Mouse (Mus musculus) liver, embryonic 13.5 days (tissue): ENCODE measurements around the gene Brwd1. TPM values are rescaled to one million over a fixed set of nuclear protein-coding genes. Genes with fewer than 3 reads are reported as not detected.
"Not testable (repeated sequence)": the region's sequence is repeated elsewhere in the genome, so short reads cannot be mapped to it uniquely, and the experiment has no call there.

Experiments used
- ATAC-seq: fragments of 200-750 bp; cut with Nextera tagmentation; 2 replicates; pipeline ENCODE4 v1.8.0; 2017; ENCODE audit warnings: low read depth, mild to moderate bottlenecking, moderate number of reproducible peaks, moderate library complexity
- DNase-seq: peaks from one replicate; pipeline ENCODE4 v3.0.0; 2022
- H3K27ac ChIP-seq: fragments of 300-500 bp; sonication (generic); 2 replicates; pipeline ENCODE4 v1.5.1; 2015; ENCODE audit warnings: moderate library complexity, mild to moderate bottlenecking, inconsistent platforms
- H3K27me3 ChIP-seq: fragments of 300-500 bp; sonication (generic); 2 replicates; pipeline ENCODE4 v1.6.1; 2015; ENCODE audit warnings: mild to moderate bottlenecking, inconsistent platforms
- H3K36me3 ChIP-seq: fragments of 300-500 bp; sonication (generic); 2 replicates; pipeline ENCODE4 v1.6.1; 2015; ENCODE audit warnings: mild to moderate bottlenecking, inconsistent platforms
- H3K4me1 ChIP-seq: fragments of 300-500 bp; sonication (generic); replicated peaks from 2 replicates; pipeline ENCODE4 v1.6.1; 2015; ENCODE audit warnings: inconsistent platforms
- H3K4me2 ChIP-seq: fragments of 300-500 bp; sonication (generic); 2 replicates; pipeline ENCODE4 v1.6.1; 2015; ENCODE audit warnings: inconsistent platforms, mild to moderate bottlenecking, moderate library complexity
- H3K4me3 ChIP-seq: fragments of 300-500 bp; sonication (generic); replicated peaks from 2 replicates; pipeline ENCODE4 v1.5.1; 2015; ENCODE audit warnings: mild to moderate bottlenecking, inconsistent platforms
- H3K9ac ChIP-seq: fragments of 300-500 bp; sonication (generic); 2 replicates; pipeline ENCODE4 v1.6.1; 2015; ENCODE audit warnings: mild to moderate bottlenecking, inconsistent platforms
- H3K9me3 ChIP-seq: fragments of 300-500 bp; sonication (generic); replicated peaks from 2 replicates; pipeline ENCODE4 v1.6.1; 2016; ENCODE audit warnings: inconsistent platforms
- WGBS: fragments of 180-500 bp; shearing (Covaris S2); methylation state at CpG from one replicate; pipeline ENCODE4 v1.1.7; 2015; ENCODE audit not compliant: insufficient replicate concordance; 5-methylcytosine and 5-hydroxymethylcytosine counted together
- polyA plus RNA-seq: library from polyadenylated mRNA; unstranded; fragments of >200 nt; fragmentation: Nextera tagmentation; extraction: Ambion mirVana; gene quantifications from 2 replicates; pipeline ENCODE4 v1.2.1, GENCODE M21; 2015

Brwd1 gene
- polyA plus RNA-seq, 1 experiment from 2014 or later: 16.2 TPM

DNA sequence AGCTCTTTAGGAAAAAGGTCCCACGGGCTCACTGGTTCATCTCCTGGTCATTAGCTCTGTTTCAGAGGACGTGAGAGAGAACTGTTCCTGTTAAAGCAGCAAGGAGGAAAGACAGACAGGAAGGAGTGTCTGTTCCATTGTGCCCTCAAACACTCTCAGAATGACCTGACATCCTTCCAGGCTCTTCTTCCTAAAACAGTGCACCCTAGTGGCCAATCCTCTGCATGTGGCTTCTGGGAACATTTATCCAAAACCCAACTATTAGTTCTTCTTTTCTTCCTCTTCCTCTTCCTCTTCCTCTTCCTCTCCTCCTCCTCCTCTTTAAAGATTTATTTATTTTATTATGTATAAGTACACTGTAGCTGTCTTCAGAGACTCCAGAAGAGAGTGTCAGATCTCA is 20.7 kb upstream of the Brwd1 start:
- Histone ChIP-seq H3K27me3 (no peaks in the 10 kb centered on the region), H3K9me3 (no peaks in the 10 kb centered on the region), H3K4me1 (no peaks in the 10 kb centered on the region), H3K4me2 (no peak overlapping the region), H3K4me3 (no peak overlapping the region), H3K27ac (no peak overlapping the region), H3K36me3 (no peaks in the 10 kb centered on the region), H3K9ac (no peak overlapping the region)
- 26% methylated on average over 2 of the region's 2 CpGs for WGBS
- DNase-seq: no peak
- no peak for ATAC-seq

DNA sequence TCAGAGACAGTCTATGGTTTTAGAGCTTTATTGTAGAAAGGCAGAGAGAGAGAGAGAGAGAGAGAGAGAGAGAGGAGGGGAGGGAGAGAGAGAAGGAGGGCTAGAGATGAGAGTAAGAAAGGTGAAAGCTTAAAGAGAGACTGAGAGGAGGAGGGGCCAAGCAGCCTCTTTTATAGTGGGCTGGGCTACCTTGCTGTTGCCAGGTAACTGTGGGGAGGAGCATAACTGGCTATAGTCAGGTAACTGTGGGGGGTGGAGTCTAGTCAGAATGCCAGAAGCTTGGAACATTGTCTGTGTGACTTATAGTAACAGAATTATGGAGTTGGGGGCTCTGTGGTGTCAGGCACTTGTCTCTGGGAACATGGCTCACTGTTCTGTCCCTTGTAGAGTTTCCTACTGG is 15.5 kb upstream of the Brwd1 start:
- not testable (repeated sequence) for H3K4me2 ChIP-seq

DNA sequence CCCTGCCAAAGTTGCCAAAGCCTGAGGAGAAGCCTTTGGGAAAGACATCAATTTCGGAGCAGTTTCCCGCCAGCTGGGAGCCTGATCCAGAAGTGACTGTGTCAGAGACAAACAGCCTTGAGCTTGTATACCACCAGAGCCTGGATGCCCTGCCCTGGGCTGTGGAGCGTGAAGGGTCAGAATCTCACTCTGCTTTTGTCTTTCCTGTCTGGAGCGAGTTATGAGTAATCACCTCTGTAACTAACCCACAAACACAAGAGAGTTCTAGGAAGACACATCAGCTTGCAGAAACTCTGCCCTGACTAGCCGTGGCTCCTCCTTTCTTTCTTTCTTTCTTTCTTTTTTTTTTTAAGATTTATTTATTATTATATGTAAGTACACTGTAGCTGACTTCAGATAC is 13.6 kb upstream of the Brwd1 start:
- no peaks in the 10 kb centered on the region for H3K9me3 ChIP-seq
- H3K4me2 ChIP-seq: no peak overlapping the region
- no peak overlapping the region for H3K4me3 ChIP-seq
- H3K9ac ChIP-seq: no peak overlapping the region
- peaks cover 4% of the 10 kb centered on the region; the same call in 1 of the 2 replicates for H3K4me1 ChIP-seq
- no peak overlapping the region for H3K27ac ChIP-seq
- WGBS: 69% methylated on average over 5 of the region's 5 CpGs
- no peaks in the 10 kb centered on the region for H3K27me3 ChIP-seq
- H3K36me3 ChIP-seq: no peaks in the 10 kb centered on the region
- ATAC-seq: no peak
- DNase-seq: no peak

More for the DNA sequence above, 15.5 kb upstream of the Brwd1 start:
- DNase-seq, H3K27ac ChIP-seq, H3K27me3 ChIP-seq, H3K4me1 ChIP-seq, H3K4me3 ChIP-seq, H3K9me3 ChIP-seq, H3K9ac ChIP-seq, H3K36me3 ChIP-seq, ATAC-seq: not testable (repeated sequence)

DNA sequence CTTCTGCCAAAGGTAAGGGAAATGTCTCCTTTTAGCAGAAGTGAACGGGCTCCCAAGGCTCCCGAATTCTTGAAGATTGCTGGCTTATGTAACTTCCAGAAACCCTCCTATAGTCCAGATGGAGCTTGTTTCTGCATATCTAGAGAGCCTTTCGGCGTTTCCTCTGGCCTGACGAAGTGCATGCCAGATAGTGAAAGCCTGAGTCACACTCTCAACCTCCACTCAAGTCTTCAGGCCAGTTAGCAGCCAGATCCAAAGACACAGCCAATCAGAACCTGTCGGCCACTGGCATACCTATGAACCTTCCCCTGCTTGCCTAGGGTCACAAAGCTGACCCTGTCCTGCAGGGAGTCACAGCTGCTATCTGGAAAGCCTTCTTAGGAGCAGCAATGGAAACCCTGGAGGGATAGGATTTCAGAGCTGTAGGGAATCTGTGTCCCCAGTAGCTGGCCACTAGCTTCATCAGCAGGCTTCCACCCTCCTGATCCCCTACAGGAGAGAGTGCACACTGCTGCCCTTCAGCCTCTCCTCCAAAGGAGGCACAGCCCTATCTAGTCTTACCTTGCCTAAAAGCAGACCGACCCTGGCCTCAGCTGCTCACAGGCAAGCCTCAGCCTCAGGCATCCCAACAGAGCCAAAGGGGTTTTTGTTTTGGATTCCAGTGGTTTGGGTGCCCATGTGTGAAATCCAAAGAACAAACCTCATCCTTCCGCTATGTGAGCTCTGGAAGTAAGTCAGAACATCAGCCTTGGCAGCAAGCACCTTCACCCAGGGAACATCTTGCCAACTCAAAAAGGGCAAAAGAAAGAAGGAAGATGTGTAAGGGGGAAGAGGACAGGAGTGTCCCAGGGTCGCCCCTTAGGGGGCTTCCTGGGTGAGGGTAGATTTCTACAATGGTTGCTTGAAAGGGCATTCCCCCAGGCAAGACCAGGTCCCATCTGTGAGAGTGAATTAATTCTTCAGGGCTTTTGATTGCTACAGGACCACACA is 9.5 kb upstream of the Brwd1 start:
- no peak overlapping the region for H3K27ac ChIP-seq
- no peaks in the 10 kb centered on the region for H3K36me3 ChIP-seq
- no peak overlapping the region for H3K4me2 ChIP-seq
- peaks cover 4% of the 10 kb centered on the region; the same call in 1 of the 2 replicates for H3K4me1 ChIP-seq
- H3K9me3 ChIP-seq: no peaks in the 10 kb centered on the region
- no peak overlapping the region for H3K4me3 ChIP-seq
- H3K27me3 ChIP-seq: no peaks in the 10 kb centered on the region
- ATAC-seq (0 out of 2 replicates have a peak, but pooled peaks have one; percentile 23), DNase-seq (no peak)
- no peak overlapping the region for H3K9ac ChIP-seq
- WGBS: 35% methylated on average over 9 of the region's 9 CpGs

DNA sequence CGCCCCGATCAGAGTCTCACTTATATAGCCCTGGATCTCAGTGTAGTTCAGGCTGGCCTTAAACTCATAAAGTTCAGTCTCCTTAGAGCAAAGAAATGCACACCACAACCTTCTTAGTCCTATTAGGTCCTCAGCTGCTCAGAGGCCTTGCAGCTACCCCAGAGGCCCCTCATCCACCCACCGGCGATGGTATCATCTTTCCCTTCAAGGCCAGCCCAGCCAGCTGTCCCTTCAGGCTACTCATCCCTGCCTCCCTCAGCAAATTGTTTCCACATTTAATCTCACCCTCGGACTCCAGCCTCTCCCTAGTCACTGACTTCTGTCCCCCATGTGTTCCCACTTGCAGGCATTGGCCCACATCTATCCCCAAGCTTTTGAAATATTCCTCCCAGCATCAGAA is 5.8 kb upstream of the Brwd1 start:
- no peak overlapping the region for H3K4me2 ChIP-seq
- ATAC-seq: no peak
- peaks cover 12% of the 10 kb centered on the region for H3K4me1 ChIP-seq
- H3K4me3 ChIP-seq: no peak overlapping the region
- H3K36me3 ChIP-seq: no peaks in the 10 kb centered on the region
- H3K27ac ChIP-seq: no peak overlapping the region
- H3K27me3 ChIP-seq: peaks cover 14% of the 10 kb centered on the region
- H3K9ac ChIP-seq: no peak overlapping the region
- WGBS: 65% methylated on average over 5 of the region's 5 CpGs
- no peak for DNase-seq
- no peaks in the 10 kb centered on the region for H3K9me3 ChIP-seq

DNA sequence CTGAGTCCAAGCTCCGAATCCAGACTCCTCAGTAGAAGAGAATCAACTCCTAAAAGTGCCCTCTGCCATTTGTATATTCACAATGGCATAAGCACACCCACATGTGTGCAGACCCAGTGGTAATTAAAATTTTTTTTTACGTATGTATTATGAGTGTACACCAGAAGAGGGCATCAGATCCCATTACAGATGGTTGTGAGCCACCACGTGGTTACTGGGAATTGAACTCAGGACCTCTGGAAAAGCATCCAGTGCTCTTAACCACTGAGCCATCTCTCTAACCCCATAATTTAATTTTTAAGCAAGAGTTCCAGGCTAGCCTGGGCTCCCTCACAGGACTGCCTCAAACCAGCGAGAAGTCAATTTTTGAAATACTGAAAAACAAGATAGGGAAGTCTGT is 5.1 kb upstream of the Brwd1 start:
- no peak for ATAC-seq
- WGBS: 58% methylated on average over 4 of the region's 4 CpGs

DNA sequence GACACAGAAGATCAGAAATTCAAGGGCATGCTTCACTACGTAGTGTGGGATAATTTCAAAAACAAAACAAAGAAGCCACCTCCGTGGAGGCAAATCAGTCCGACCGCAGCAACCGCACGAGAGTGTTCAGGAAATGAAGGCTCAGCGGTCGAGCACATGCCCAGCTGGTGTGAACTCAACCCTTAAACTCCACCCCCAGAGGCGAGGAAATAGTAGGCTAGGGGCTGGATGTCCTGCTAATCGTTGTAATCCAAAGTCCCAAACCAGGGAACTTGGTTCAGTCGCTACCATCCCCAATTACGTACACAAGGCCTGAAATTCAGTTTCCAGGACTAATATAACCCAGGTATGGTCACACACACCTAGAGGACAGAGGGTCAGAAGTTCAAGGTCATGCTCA is 4.7 kb upstream of the Brwd1 start:
- H3K9me3 ChIP-seq: no peaks in the 10 kb centered on the region
- H3K4me1 ChIP-seq: peaks cover 20% of the 10 kb centered on the region
- H3K36me3 ChIP-seq: no peaks in the 10 kb centered on the region
- no peak overlapping the region for H3K9ac ChIP-seq
- peaks cover 25% of the 10 kb centered on the region for H3K27me3 ChIP-seq
- 43% methylated on average over 12 of the region's 12 CpGs for WGBS
- no peak overlapping the region for H3K27ac ChIP-seq
- no peak overlapping the region for H3K4me2 ChIP-seq
- H3K4me3 ChIP-seq: no peak overlapping the region
- ATAC-seq (no peak), DNase-seq (no peak)

More for the DNA sequence above, 5.1 kb upstream of the Brwd1 start:
- H3K36me3 ChIP-seq: no peaks in the 10 kb centered on the region
- H3K4me1 ChIP-seq: peaks cover 19% of the 10 kb centered on the region
- H3K27ac ChIP-seq: no peak overlapping the region
- no peak overlapping the region for H3K4me2 ChIP-seq
- peaks cover 21% of the 10 kb centered on the region for H3K27me3 ChIP-seq
- H3K9ac ChIP-seq: no peak overlapping the region
- no peak for DNase-seq
- H3K9me3 ChIP-seq: no peaks in the 10 kb centered on the region
- H3K4me3 ChIP-seq: no peak overlapping the region

DNA sequence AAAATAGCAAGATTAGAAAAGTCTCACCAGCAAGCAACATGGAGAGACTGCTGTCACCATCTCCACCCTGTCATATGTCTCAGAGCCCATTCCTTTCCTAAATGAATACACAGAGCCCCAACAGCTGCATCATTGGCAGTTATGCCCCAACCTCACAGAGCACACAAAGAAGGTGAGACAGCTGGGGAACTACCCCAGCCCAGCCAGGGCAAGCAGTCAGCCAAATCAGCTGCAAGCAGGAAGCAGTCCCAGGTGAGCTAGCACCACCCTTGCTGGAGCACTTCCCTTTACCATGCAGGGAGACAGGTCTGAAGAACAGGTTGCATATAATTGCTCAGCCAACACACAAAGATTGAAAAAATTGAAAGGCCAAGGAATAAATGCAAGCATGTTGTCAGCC is 3.3 kb upstream of the Brwd1 start:
- H3K27me3 ChIP-seq: peaks cover 26% of the 10 kb centered on the region
- 0 out of 2 replicates have a peak, but pooled peaks cover 1% of the 10 kb centered on the region for H3K36me3 ChIP-seq
- ATAC-seq (no peak), DNase-seq (no peak)
- no peak overlapping the region for H3K27ac ChIP-seq
- no peak overlapping the region for H3K4me2 ChIP-seq
- H3K9ac ChIP-seq: no peak overlapping the region
- H3K4me3 ChIP-seq: no peak overlapping the region
- no peaks in the 10 kb centered on the region for H3K9me3 ChIP-seq
- H3K4me1 ChIP-seq: peaks cover 28% of the 10 kb centered on the region

DNA sequence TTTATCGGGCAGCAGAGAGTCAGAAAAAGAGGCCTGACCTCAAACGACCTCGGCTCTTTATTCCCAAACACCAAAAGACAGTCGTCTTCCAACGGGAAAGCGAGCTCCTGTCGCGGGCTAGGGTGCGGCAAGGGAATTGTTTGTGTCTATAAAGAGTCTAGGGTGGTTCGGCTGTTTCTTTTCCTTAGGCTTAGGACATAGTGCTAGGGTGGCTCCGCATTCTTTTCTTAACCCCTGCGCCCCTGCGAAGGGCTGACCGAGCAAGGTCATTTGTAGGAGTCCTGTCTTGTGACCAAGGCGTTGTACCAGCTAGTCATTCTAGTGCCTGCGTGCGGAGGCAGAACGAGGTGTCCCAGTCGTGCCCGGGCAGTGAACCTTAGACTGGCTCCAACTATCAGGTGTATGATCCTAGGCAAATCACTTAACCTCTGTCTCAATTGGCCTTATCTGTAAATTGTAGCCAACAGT is 887 bp upstream of the Brwd1 start:
- H3K27me3 ChIP-seq: peaks cover 26% of the 10 kb centered on the region
- H3K4me3 ChIP-seq: peak overlapping the region; percentile 84
- ATAC-seq (no peak), DNase-seq (no peak)
- peaks cover 30% of the 10 kb centered on the region for H3K4me1 ChIP-seq
- H3K9ac ChIP-seq: peak overlapping the region; percentile 86
- H3K4me2 ChIP-seq: peak overlapping the region; percentile 96
- 0 out of 2 replicates have a peak, but pooled peaks cover 9% of the 10 kb centered on the region for H3K36me3 ChIP-seq
- peak overlapping the region; percentile 59 for H3K27ac ChIP-seq
- 20% methylated on average over 20 of the region's 20 CpGs for WGBS
- no peaks in the 10 kb centered on the region for H3K9me3 ChIP-seq

DNA sequence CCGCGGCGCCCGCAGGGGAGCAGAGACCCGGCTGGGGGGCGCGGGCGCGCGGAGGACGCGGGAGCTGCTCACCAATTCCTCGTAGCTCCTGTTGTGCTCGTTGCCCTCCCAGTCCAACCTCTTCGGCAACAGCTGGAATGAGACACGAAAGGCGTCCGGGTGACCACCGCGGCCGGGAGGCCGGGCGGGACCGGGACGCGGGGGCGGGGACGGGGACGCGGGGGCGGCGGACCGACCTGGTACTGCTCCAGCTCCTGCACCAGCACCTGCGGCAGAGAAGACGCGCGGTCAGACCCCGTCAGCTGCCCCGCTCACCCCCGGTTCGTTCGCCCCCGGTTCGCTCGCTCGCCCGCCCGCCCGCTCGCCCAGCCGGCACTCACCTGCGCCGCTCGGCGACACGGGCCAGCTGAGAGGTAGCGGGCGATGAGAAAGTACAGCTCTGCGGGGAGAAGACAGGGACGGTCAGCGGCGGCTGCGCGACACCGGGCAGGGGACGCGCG is 534 bp downstream of the Brwd1 start:
- under 1% methylated on average over 65 of the region's 68 CpGs for WGBS

DNA sequence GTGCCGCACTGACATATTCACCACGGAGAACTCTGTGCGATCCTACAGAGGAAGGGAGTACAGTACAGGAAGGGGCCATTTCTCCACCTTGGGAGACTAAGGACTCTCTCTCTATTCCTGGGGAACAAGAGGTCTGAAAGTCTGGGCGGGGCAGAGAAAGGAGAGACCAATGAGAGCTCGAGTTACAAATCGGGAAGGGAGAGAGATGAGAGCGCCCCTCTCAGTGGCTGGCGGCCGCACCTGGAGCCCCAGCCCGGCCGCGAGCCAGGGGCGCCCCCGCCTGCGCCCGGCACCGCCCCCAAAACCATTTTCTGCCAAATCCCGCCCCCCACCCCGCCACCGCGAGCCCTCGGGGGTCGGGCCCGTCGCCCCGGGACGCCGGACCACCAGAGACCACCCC is 995 bp downstream of the Brwd1 start:
- ATAC-seq (peak; percentile 81), DNase-seq (peak; percentile 78)
- Histone ChIP-seq H3K4me1 (peaks cover 30% of the 10 kb centered on the region), H3K4me3 (peak overlapping the region; percentile 84), H3K27me3 (peaks cover 26% of the 10 kb centered on the region), H3K36me3 (peaks cover 11% of the 10 kb centered on the region; the same call in 1 of the 2 replicates), H3K27ac (peak overlapping the region; percentile 84), H3K9me3 (no peaks in the 10 kb centered on the region), H3K9ac (peak overlapping the region; percentile 86), H3K4me2 (peak overlapping the region; percentile 96)
- WGBS: under 1% methylated on average over 27 of the region's 28 CpGs

More for the DNA sequence above, 534 bp downstream of the Brwd1 start:
- ATAC-seq (peak; percentile 36), DNase-seq (peak; percentile 23)
- Histone ChIP-seq H3K4me3 (peak overlapping the region; percentile 84), H3K9ac (peak overlapping the region; percentile 86), H3K4me2 (peak overlapping the region; percentile 96), H3K27ac (peak overlapping the region; percentile 84), H3K36me3 (0 out of 2 replicates have a peak, but pooled peaks cover 9% of the 10 kb centered on the region), H3K4me1 (peaks cover 30% of the 10 kb centered on the region), H3K9me3 (no peaks in the 10 kb centered on the region), H3K27me3 (peaks cover 26% of the 10 kb centered on the region)
